Mouse (Mus musculus): Measurements from ENCODE around the gene Nid1. TPM values are rescaled to one million over a fixed set of nuclear protein-coding genes. Genes with fewer than 3 reads are reported as not detected.
"Not testable (repeated sequence)": the region's sequence is repeated elsewhere in the genome, so short reads cannot be mapped to it uniquely, and the experiment has no call there.

Gene Nid1
- polyA plus RNA-seq (2015; fragmentation: Nextera tagmentation; extraction: Ambion mirVana), result 90.2 and 92.0 TPM in 2 replicates

DNA sequence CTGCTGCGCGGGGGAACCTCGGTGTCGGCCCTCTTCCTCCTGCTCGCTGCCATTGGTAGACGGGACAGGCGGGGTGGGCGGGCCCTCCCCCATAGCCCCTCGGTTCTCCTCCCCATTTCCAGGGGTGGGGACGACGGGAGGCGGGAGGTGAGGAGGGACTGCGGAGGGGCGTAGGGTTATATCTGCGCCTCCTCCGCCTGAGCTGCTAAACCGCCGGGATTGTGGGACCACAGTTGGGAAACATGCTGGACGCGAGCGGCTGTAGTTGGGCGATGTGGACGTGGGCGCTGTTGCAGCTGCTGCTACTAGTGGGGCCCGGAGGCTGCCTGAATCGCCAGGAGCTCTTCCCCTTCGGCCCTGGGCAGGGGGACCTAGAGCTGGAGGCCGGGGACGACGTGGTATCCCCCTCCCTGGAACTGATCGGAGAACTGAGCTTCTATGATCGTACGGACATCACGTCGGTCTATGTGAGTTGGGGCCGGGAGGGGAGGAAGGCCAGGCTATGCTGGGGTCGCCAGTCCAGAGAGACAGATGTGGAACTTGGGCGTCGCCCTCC is at the start of gene Nid1:
Gene Nid1, plus strand, starts transcription at position 92 of the 556 bp plus-strand sequence.
- Histone ChIP-seq H3K4me2 (replicated peaks) (peak within 1 kb of the TSS; percentile 39), H3K4me3 (replicated peaks) (peak within 1 kb of the TSS; percentile 36)
- ATAC-seq (ENCODE audit: insufficient number of reproducible peaks, low FRiP score, low TSS enrichment, low read depth), result peak; percentile 89
- not testable (repeated sequence) for H3K9me3 ChIP-seq (replicated peaks); H3K36me3 ChIP-seq; H3K27me3 ChIP-seq; H3K4me1 ChIP-seq; H3K27ac ChIP-seq (replicated peaks); H3K9ac ChIP-seq
- WGBS, result under 1% methylated on average over 27 of the region's 39 CpGs

- not testable (repeated sequence) for H3K27me3 ChIP-seq; H3K9me3 ChIP-seq (replicated peaks); H3K36me3 ChIP-seq; H3K4me1 ChIP-seq; H3K27ac ChIP-seq (replicated peaks); H3K9ac ChIP-seq
- H3K4me3 ChIP-seq (replicated peaks), result peak within 1 kb of the TSS; percentile 43
- peak within 1 kb of the TSS; percentile 61 for H3K4me2 ChIP-seq (replicated peaks)
- under 1% methylated on average over 60 of the region's 78 CpGs for WGBS
- peak; percentile 87 for ATAC-seq (ENCODE audit: insufficient number of reproducible peaks, low FRiP score, low TSS enrichment, low read depth)
These were observed 43.9 kb upstream of the Nid1 start, which contains the start of gene Gpr137b for GRCm38 (mm10) chr13:13393228-13394095. Gene Gpr137b, minus strand, starts transcription at chr13:13394014.

- not testable (repeated sequence) for H3K9ac ChIP-seq; H3K36me3 ChIP-seq; H3K4me1 ChIP-seq; H3K27me3 ChIP-seq; H3K27ac ChIP-seq (replicated peaks); H3K9me3 ChIP-seq (replicated peaks)
- WGBS, result 0% methylated on average over 15 of the region's 15 CpGs
- peak; percentile 27; the same call in 1 of the 2 replicates for ATAC-seq (ENCODE audit: insufficient number of reproducible peaks, low FRiP score, low TSS enrichment, low read depth)
- peak overlapping the region; percentile 43 for H3K4me3 ChIP-seq (replicated peaks)
- H3K4me2 ChIP-seq (replicated peaks), result peak overlapping the region; percentile 61
These were observed 43.3 kb upstream of the Nid1 start for GRCm38 (mm10) chr13:13394096-13394395.

- H3K4me1 ChIP-seq; H3K27ac ChIP-seq (replicated peaks); H3K4me3 ChIP-seq (replicated peaks); H3K9ac ChIP-seq; H3K27me3 ChIP-seq; H3K9me3 ChIP-seq (replicated peaks); ATAC-seq (ENCODE audit: insufficient number of reproducible peaks, low FRiP score, low TSS enrichment, low read depth); H3K4me2 ChIP-seq (replicated peaks); H3K36me3 ChIP-seq: not testable (repeated sequence)
- WGBS, result 71% methylated on average over 3 of the region's 3 CpGs
These were observed 36.5 kb upstream of the Nid1 start for GRCm38 (mm10) chr13:13400851-13401250.

DNA sequence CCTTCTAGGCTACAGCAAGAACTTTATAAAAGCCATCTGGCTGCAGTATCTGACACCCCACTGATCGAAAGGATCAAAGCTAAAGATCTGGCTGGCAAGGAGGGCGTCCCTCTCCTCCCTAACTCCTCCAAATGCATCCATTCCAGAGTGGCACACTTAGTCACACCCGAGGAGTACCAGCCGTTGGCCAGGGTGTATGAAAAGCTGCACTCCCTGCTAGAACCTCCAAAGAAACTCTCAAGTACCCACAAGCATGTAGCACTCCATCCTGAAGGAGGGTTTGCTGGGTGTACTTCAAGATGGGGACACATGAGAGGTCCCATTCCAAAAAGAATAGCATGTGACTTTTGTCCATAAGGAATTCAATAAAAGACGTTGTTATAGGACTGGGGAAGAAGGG is 34.5 kb upstream of the Nid1 start:
- not testable (repeated sequence) for H3K4me1 ChIP-seq; ATAC-seq (ENCODE audit: insufficient number of reproducible peaks, low FRiP score, low TSS enrichment, low read depth); H3K36me3 ChIP-seq; H3K9ac ChIP-seq; H3K9me3 ChIP-seq (replicated peaks); H3K4me2 ChIP-seq (replicated peaks); H3K4me3 ChIP-seq (replicated peaks); H3K27ac ChIP-seq (replicated peaks); H3K27me3 ChIP-seq
- 51% methylated on average over 5 of the region's 5 CpGs for WGBS

DNA sequence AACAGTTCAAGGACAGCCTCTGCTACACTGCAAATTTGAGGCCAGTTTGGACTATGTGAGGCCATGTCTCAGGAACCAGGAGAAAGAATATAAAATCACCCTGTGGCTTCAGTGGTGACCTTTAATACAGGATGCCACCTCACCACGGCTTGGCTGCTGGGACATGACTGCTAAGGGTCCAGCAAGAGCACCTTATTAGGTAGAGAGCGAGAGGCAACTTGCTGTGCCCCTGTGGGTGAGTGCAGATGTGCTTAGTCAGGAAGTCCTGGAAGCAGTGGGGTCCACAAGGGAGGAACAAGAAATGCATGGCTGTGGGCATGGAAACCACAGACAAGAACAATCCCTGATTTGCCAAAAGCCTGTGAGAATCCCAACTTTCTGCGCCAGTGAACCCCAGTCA is 34.0 kb upstream of the Nid1 start:
- H3K27me3 ChIP-seq; H3K4me1 ChIP-seq; H3K9ac ChIP-seq; H3K9me3 ChIP-seq (replicated peaks); H3K4me3 ChIP-seq (replicated peaks); H3K27ac ChIP-seq (replicated peaks); H3K4me2 ChIP-seq (replicated peaks); ATAC-seq (ENCODE audit: insufficient number of reproducible peaks, low FRiP score, low TSS enrichment, low read depth); H3K36me3 ChIP-seq: not testable (repeated sequence)
- WGBS, result 95% methylated on average over 3 of the region's 3 CpGs

GRCm38 (mm10) chr13:13403839-13404238 is 33.5 kb upstream of the Nid1 start:
- H3K4me1 ChIP-seq; H3K27ac ChIP-seq (replicated peaks); H3K4me2 ChIP-seq (replicated peaks); ATAC-seq (ENCODE audit: insufficient number of reproducible peaks, low FRiP score, low TSS enrichment, low read depth); H3K9ac ChIP-seq; H3K9me3 ChIP-seq (replicated peaks); H3K36me3 ChIP-seq; H3K27me3 ChIP-seq; H3K4me3 ChIP-seq (replicated peaks): not testable (repeated sequence)
- 83% methylated on average over 6 of the region's 6 CpGs for WGBS

- not testable (repeated sequence) for H3K36me3 ChIP-seq; H3K4me3 ChIP-seq (replicated peaks); H3K9me3 ChIP-seq (replicated peaks); H3K27me3 ChIP-seq; H3K9ac ChIP-seq; ATAC-seq (ENCODE audit: insufficient number of reproducible peaks, low FRiP score, low TSS enrichment, low read depth); H3K4me2 ChIP-seq (replicated peaks); H3K4me1 ChIP-seq; H3K27ac ChIP-seq (replicated peaks)
- 76% methylated on average over 6 of the region's 6 CpGs for WGBS
These were observed 32.7 kb upstream of the Nid1 start for GRCm38 (mm10) chr13:13404517-13405155.

DNA sequence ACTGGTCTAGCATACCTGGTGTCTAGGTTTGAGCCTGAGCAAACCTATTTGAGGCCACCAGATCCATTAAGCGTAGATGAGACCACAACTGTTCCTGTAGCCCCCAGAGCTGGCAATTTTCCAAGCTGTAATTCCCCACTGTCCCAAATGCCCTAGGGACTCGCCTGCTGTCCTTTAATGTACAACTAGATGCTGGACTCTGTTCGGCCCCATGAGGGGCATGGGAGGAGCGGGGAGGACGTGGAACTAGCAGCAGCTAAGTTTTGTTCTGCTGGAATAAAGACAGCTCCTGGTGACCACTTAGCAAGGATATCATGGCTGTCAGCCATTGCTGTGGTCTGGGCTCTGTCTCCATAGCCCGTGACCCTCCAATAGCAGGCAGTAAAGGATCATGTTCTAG is 31.8 kb upstream of the Nid1 start:
- WGBS, result no CpG with 5 or more reads among the region's 6 CpGs
- H3K4me2 ChIP-seq (replicated peaks); H3K27me3 ChIP-seq; H3K4me3 ChIP-seq (replicated peaks); H3K9ac ChIP-seq; H3K9me3 ChIP-seq (replicated peaks); ATAC-seq (ENCODE audit: insufficient number of reproducible peaks, low FRiP score, low TSS enrichment, low read depth); H3K36me3 ChIP-seq; H3K27ac ChIP-seq (replicated peaks); H3K4me1 ChIP-seq: not testable (repeated sequence)

- ATAC-seq (ENCODE audit: insufficient number of reproducible peaks, low FRiP score, low TSS enrichment, low read depth), result no peak
- no peak overlapping the region for H3K27ac ChIP-seq (replicated peaks)
- H3K4me3 ChIP-seq (replicated peaks), result no peak overlapping the region
- H3K4me1 ChIP-seq, result no peaks in the 10 kb centered on the region
- 81% methylated on average over 3 of the region's 3 CpGs for WGBS
- H3K9me3 ChIP-seq (replicated peaks), result no peaks in the 10 kb centered on the region
- H3K27me3 ChIP-seq, result no peaks in the 10 kb centered on the region
- no peaks in the 10 kb centered on the region for H3K36me3 ChIP-seq
- H3K9ac ChIP-seq, result no peak overlapping the region
- no peak overlapping the region for H3K4me2 ChIP-seq (replicated peaks)
These were observed 23.1 kb upstream of the Nid1 start for GRCm38 (mm10) chr13:13414206-13414605.

GRCm38 (mm10) chr13:13415120-13416006 is 22.0 kb upstream of the Nid1 start:
- not testable (repeated sequence) for H3K9me3 ChIP-seq (replicated peaks); H3K27ac ChIP-seq (replicated peaks); H3K27me3 ChIP-seq; H3K9ac ChIP-seq; H3K36me3 ChIP-seq; H3K4me1 ChIP-seq; H3K4me3 ChIP-seq (replicated peaks); ATAC-seq (ENCODE audit: insufficient number of reproducible peaks, low FRiP score, low TSS enrichment, low read depth)
- WGBS, result 31% methylated on average over 23 of the region's 23 CpGs
- peak overlapping the region; percentile 24; the same call in 1 of the 2 replicates for H3K4me2 ChIP-seq (replicated peaks)
